Mouse (Mus musculus): ENCODE measurements around the gene Dusp15. TPM values are rescaled to one million over a fixed set of nuclear protein-coding genes. Genes with fewer than 3 reads are reported as not detected.

Dusp15 gene
- polyA plus RNA-seq, 1 experiment: 0.06 TPM

GRCm38 (mm10) chr2:152914310-152915120 is 37.0 kb downstream of the Dusp15 start:
- TF ChIP-seq FOSL1 (IDR thresholded peaks at IDR 0.05; ENCODE audit: insufficient read depth, low read length, poor library complexity, severe bottlenecking) (no peak), USF1 (IDR thresholded peaks at IDR 0.05; ENCODE audit: low read depth) (peak; percentile 25), MYOG (IDR thresholded peaks at IDR 0.05; ENCODE audit: control insufficient read depth, extremely low read depth, insufficient read length) (no peak), MYOD1 (IDR thresholded peaks at IDR 0.05; ENCODE audit: control insufficient read depth, insufficient read length, low read depth) (no peak), CTCF (IDR thresholded peaks at IDR 0.05; ENCODE audit: control insufficient read depth, insufficient read depth, insufficient read length) (peak; percentile 89), CEBPB (IDR thresholded peaks at IDR 0.05; ENCODE audit: low read depth) (no peak), MAX (IDR thresholded peaks at IDR 0.05) (peak; percentile 23)
- Histone ChIP-seq H3ac (ENCODE audit: control insufficient read depth, insufficient read length, low read depth) (no peak overlapping the region), H3K36me3 (ENCODE audit: control insufficient read depth, insufficient read depth) (no peaks in the 10 kb centered on the region), H3K79me2 (ENCODE audit: control insufficient read depth, insufficient read depth) (no peaks in the 10 kb centered on the region), H3K27me3 (ENCODE audit: control insufficient read depth, insufficient read depth, insufficient read length) (no peaks in the 10 kb centered on the region), H3K4me3 (ENCODE audit: insufficient read depth, poor library complexity, severe bottlenecking) (no peak overlapping the region), H3K79me3 (ENCODE audit: low read depth) (no peaks in the 10 kb centered on the region)

GRCm38 (mm10) chr2:152913471-152913870 is 38.0 kb downstream of the Dusp15 start:
- no peaks in the 10 kb centered on the region for H3K27me3 ChIP-seq (ENCODE audit: control insufficient read depth, insufficient read depth, insufficient read length)

GRCm38 (mm10) chr2:152911432-152911831 is 40.1 kb downstream of the Dusp15 start:
- Histone ChIP-seq H3K27me3 (ENCODE audit: control insufficient read depth, insufficient read depth, insufficient read length) (no peaks in the 10 kb centered on the region), H3K4me3 (ENCODE audit: insufficient read depth, poor library complexity, severe bottlenecking) (no peak overlapping the region)
- TF ChIP-seq MYOD1 (IDR thresholded peaks at IDR 0.05; ENCODE audit: control insufficient read depth, insufficient read length, low read depth): no peak
- TF ChIP-seq MAX (IDR thresholded peaks at IDR 0.05): no peak
- TF ChIP-seq CEBPB (IDR thresholded peaks at IDR 0.05; ENCODE audit: low read depth): no peak
- TF ChIP-seq FOSL1 (IDR thresholded peaks at IDR 0.05; ENCODE audit: insufficient read depth, low read length, poor library complexity, severe bottlenecking): no peak
- TF ChIP-seq MYOG (IDR thresholded peaks at IDR 0.05; ENCODE audit: control insufficient read depth, extremely low read depth, insufficient read length): no peak
- no peak for TF ChIP-seq USF1 (IDR thresholded peaks at IDR 0.05; ENCODE audit: low read depth)
- TF ChIP-seq CTCF (IDR thresholded peaks at IDR 0.05; ENCODE audit: control insufficient read depth, insufficient read depth, insufficient read length): no peak

More at GRCm38 (mm10) chr2:152913471-152913870, 38.0 kb downstream of the Dusp15 start:
- TF ChIP-seq MYOG (IDR thresholded peaks at IDR 0.05; ENCODE audit: control insufficient read depth, extremely low read depth, insufficient read length): no peak
- no peak for TF ChIP-seq MAX (IDR thresholded peaks at IDR 0.05)
- no peak for TF ChIP-seq MYOD1 (IDR thresholded peaks at IDR 0.05; ENCODE audit: control insufficient read depth, insufficient read length, low read depth)
- no peak for TF ChIP-seq CTCF (IDR thresholded peaks at IDR 0.05; ENCODE audit: control insufficient read depth, insufficient read depth, insufficient read length)
- TF ChIP-seq USF1 (IDR thresholded peaks at IDR 0.05; ENCODE audit: low read depth): no peak
- TF ChIP-seq FOSL1 (IDR thresholded peaks at IDR 0.05; ENCODE audit: insufficient read depth, low read length, poor library complexity, severe bottlenecking): no peak
- Histone ChIP-seq H3K79me3 (ENCODE audit: low read depth) (no peaks in the 10 kb centered on the region), H3K36me3 (ENCODE audit: control insufficient read depth, insufficient read depth) (no peaks in the 10 kb centered on the region), H3ac (ENCODE audit: control insufficient read depth, insufficient read length, low read depth) (no peak overlapping the region), H3K4me3 (ENCODE audit: insufficient read depth, poor library complexity, severe bottlenecking) (no peak overlapping the region), H3K79me2 (ENCODE audit: control insufficient read depth, insufficient read depth) (no peaks in the 10 kb centered on the region)

GRCm38 (mm10) chr2:152911031-152911430 is 40.5 kb downstream of the Dusp15 start, which contains the start of gene Mylk2:
Gene Mylk2, plus strand, starts transcription at chr2:152911352.
- no peaks in the 10 kb centered on the region for H3K79me3 ChIP-seq (ENCODE audit: low read depth)
- no peak for TF ChIP-seq MAX (IDR thresholded peaks at IDR 0.05)
- peak; percentile 77 for TF ChIP-seq MYOD1 (IDR thresholded peaks at IDR 0.05; ENCODE audit: control insufficient read depth, insufficient read length, low read depth)
- no peak for TF ChIP-seq CEBPB (IDR thresholded peaks at IDR 0.05; ENCODE audit: low read depth)
- no peak for TF ChIP-seq MYOG (IDR thresholded peaks at IDR 0.05; ENCODE audit: control insufficient read depth, extremely low read depth, insufficient read length)
- no peak for TF ChIP-seq FOSL1 (IDR thresholded peaks at IDR 0.05; ENCODE audit: insufficient read depth, low read length, poor library complexity, severe bottlenecking)
- no peak for TF ChIP-seq CTCF (IDR thresholded peaks at IDR 0.05; ENCODE audit: control insufficient read depth, insufficient read depth, insufficient read length)
- TF ChIP-seq USF1 (IDR thresholded peaks at IDR 0.05; ENCODE audit: low read depth): no peak
- H3K79me2 ChIP-seq (ENCODE audit: control insufficient read depth, insufficient read depth): no peaks in the 10 kb centered on the region
- H3K4me3 ChIP-seq (ENCODE audit: insufficient read depth, poor library complexity, severe bottlenecking): no peak within 1 kb of the TSS
- no peak within 1 kb of the TSS for H3ac ChIP-seq (ENCODE audit: control insufficient read depth, insufficient read length, low read depth)
- H3K36me3 ChIP-seq (ENCODE audit: control insufficient read depth, insufficient read depth): no peaks in the 10 kb centered on the region
- H3K27me3 ChIP-seq (ENCODE audit: control insufficient read depth, insufficient read depth, insufficient read length): no peaks in the 10 kb centered on the region

More at GRCm38 (mm10) chr2:152911432-152911831, 40.1 kb downstream of the Dusp15 start:
- Histone ChIP-seq H3K36me3 (ENCODE audit: control insufficient read depth, insufficient read depth) (no peaks in the 10 kb centered on the region), H3K79me3 (ENCODE audit: low read depth) (no peaks in the 10 kb centered on the region), H3ac (ENCODE audit: control insufficient read depth, insufficient read length, low read depth) (no peak overlapping the region), H3K79me2 (ENCODE audit: control insufficient read depth, insufficient read depth) (no peaks in the 10 kb centered on the region)

- no peak overlapping the region for H3K4me3 ChIP-seq (ENCODE audit: insufficient read depth, poor library complexity, severe bottlenecking)
- H3K27me3 ChIP-seq (ENCODE audit: control insufficient read depth, insufficient read depth, insufficient read length): no peaks in the 10 kb centered on the region
- H3K36me3 ChIP-seq (ENCODE audit: control insufficient read depth, insufficient read depth): no peaks in the 10 kb centered on the region
- no peak for TF ChIP-seq MAX (IDR thresholded peaks at IDR 0.05)
- no peak for TF ChIP-seq CTCF (IDR thresholded peaks at IDR 0.05; ENCODE audit: control insufficient read depth, insufficient read depth, insufficient read length)
- TF ChIP-seq USF1 (IDR thresholded peaks at IDR 0.05; ENCODE audit: low read depth): no peak
- no peak for TF ChIP-seq MYOD1 (IDR thresholded peaks at IDR 0.05; ENCODE audit: control insufficient read depth, insufficient read length, low read depth)
- TF ChIP-seq MYOG (IDR thresholded peaks at IDR 0.05; ENCODE audit: control insufficient read depth, extremely low read depth, insufficient read length): no peak
- TF ChIP-seq CEBPB (IDR thresholded peaks at IDR 0.05; ENCODE audit: low read depth): no peak
- no peak for TF ChIP-seq FOSL1 (IDR thresholded peaks at IDR 0.05; ENCODE audit: insufficient read depth, low read length, poor library complexity, severe bottlenecking)
- no peak overlapping the region for H3ac ChIP-seq (ENCODE audit: control insufficient read depth, insufficient read length, low read depth)
- H3K79me2 ChIP-seq (ENCODE audit: control insufficient read depth, insufficient read depth): no peaks in the 10 kb centered on the region
- H3K79me3 ChIP-seq (ENCODE audit: low read depth): no peaks in the 10 kb centered on the region
Observed at GRCm38 (mm10) chr2:152909848-152910247, 41.6 kb downstream of the Dusp15 start.

All from C2C12 (cell line).